Mouse (Mus musculus) lung, embryonic 16.5 days (tissue): ENCODE measurements around the gene Flg. TPM values are rescaled to one million over a fixed set of nuclear protein-coding genes. Genes with fewer than 3 reads are reported as not detected.

Experiments used
- polyA plus RNA-seq: library from polyadenylated mRNA; unstranded; fragments of >200 nt; fragmentation: Nextera tagmentation; extraction: Ambion mirVana; gene quantifications from 2 replicates; pipeline ENCODE4 v1.2.1, GENCODE M21; 2015

The Flg gene
- polyA plus RNA-seq, 1 experiment from 2014 or later: not detected

Other genes starting within 250 kb of the Flg start
- gene Gm4858, start 204.7 kb upstream of the Flg start, polyA plus RNA-seq: not detected in 2 replicates
- not detected in 2 replicates for gene Crnn, start 128.7 kb upstream of the Flg start, polyA plus RNA-seq
- not detected in 2 replicates for gene Flg2, start 76.2 kb upstream of the Flg start, polyA plus RNA-seq
- 0.01 and 0.64 TPM in 2 replicates for gene Hrnr, start 46.2 kb downstream of the Flg start, polyA plus RNA-seq
- gene Rptn, start 120.2 kb downstream of the Flg start, polyA plus RNA-seq: 0.10 TPM in 1 of 2 replicates, not detected in the other
- gene Tchh, start 168.8 kb downstream of the Flg start, polyA plus RNA-seq: 4.8 and 4.9 TPM in 2 replicates
- not detected in 2 replicates for gene Tchhl1, start 195.2 kb downstream of the Flg start, polyA plus RNA-seq
- gene S100a11, start 247.0 kb downstream of the Flg start, polyA plus RNA-seq: 1,535 and 1,592 TPM in 2 replicates